Mouse (Mus musculus) CH12.LX (cell line): ENCODE results near the gene Steap3.

Source experiments
- CTCF ChIP-seq, 2 experiments: IDR thresholded peaks in 1 of 2; conservative IDR thresholded peaks in 1 of 2; 2 replicates each; pipeline ENCODE4 v1.5.1; 2011 to 2012; ENCODE audit warnings: low read depth in 2 of 2, low read length in 2 of 2, improper control_type of control experiment in 1 of 2, inconsistent platforms in 1 of 2, mild to moderate bottlenecking in 1 of 2, moderate library complexity in 1 of 2
- E2F4 ChIP-seq: IDR thresholded peaks from 2 replicates; pipeline ENCODE4 v1.6.1; 2011; ENCODE audit warnings: low read depth, low read length, improper control_type of control experiment; ENCODE audit not compliant: insufficient replicate concordance
- EP300 ChIP-seq: IDR thresholded peaks from 2 replicates; pipeline ENCODE4 v1.6.1; 2011; ENCODE audit warnings: low read length, improper control_type of control experiment
- HCFC1 ChIP-seq: IDR thresholded peaks from 2 replicates; pipeline ENCODE4 v1.6.1; 2012; ENCODE audit warnings: low read depth, mild to moderate bottlenecking, inconsistent platforms, low read length, improper control_type of control experiment
- KAT2A ChIP-seq: IDR thresholded peaks from 2 replicates; pipeline ENCODE4 v1.6.1; 2012; ENCODE audit warnings: low read length, improper control_type of control experiment, inconsistent platforms; ENCODE audit not compliant: insufficient replicate concordance
- MAZ ChIP-seq: IDR thresholded peaks from 2 replicates; pipeline ENCODE4 v1.6.1; 2012; ENCODE audit warnings: low read depth, mild to moderate bottlenecking, inconsistent platforms, low read length, improper control_type of control experiment, moderate library complexity
- MEF2A ChIP-seq: IDR thresholded peaks from 2 replicates; pipeline ENCODE4 v1.6.1; 2014; ENCODE audit warnings: low read depth, mild to moderate bottlenecking, inconsistent platforms, low read length, improper control_type of control experiment, borderline replicate concordance
- NRF1 ChIP-seq: IDR thresholded peaks from 2 replicates; pipeline ENCODE4 v1.6.1; 2014; ENCODE audit warnings: low read depth, mild to moderate bottlenecking, inconsistent platforms, low read length, improper control_type of control experiment, moderate library complexity
- SIN3A ChIP-seq: IDR thresholded peaks from 2 replicates; pipeline ENCODE4 v1.6.1; 2012; ENCODE audit warnings: low read length, improper control_type of control experiment, inconsistent platforms
- SMC3 ChIP-seq: IDR thresholded peaks from 2 replicates; pipeline ENCODE4 v1.6.1; 2011; ENCODE audit warnings: low read depth, low read length, improper control_type of control experiment
- USF1 ChIP-seq: IDR thresholded peaks from 2 replicates; pipeline ENCODE4 v1.6.1; 2014; ENCODE audit warnings: low read depth, mild to moderate bottlenecking, inconsistent platforms, low read length, improper control_type of control experiment
- ZC3H11A ChIP-seq: IDR thresholded peaks from 2 replicates; pipeline ENCODE4 v1.6.1; 2012; ENCODE audit warnings: low read depth, mild to moderate bottlenecking, inconsistent platforms, low read length, improper control_type of control experiment
- ZMIZ1 ChIP-seq: IDR thresholded peaks from 2 replicates; pipeline ENCODE4 v1.6.1; 2012; ENCODE audit warnings: low read depth, mild to moderate bottlenecking, inconsistent platforms, low read length, improper control_type of control experiment
- ZNF384 ChIP-seq: IDR thresholded peaks from 2 replicates; pipeline ENCODE4 v1.6.1; 2012; ENCODE audit warnings: low read depth, low read length, improper control_type of control experiment, inconsistent platforms

GRCm38 (mm10) chr1:120244646-120245045 lies 27.9 kb downstream of the Steap3 start:
- TF ChIP-seq CTCF (conservative IDR thresholded peaks at IDR 0.05 in 1 of 2, IDR thresholded peaks at IDR 0.05 in 1 of 2; ENCODE audit: low read depth in 2 of 2, low read length in 2 of 2) (no peak), NRF1 (no peak), E2F4 (no peak), MAZ (no peak), SMC3 (no peak), HCFC1 (no peak), ZC3H11A (no peak), USF1 (no peak), MEF2A (no peak), ZMIZ1 (no peak), EP300 (no peak), KAT2A (no peak), SIN3A (no peak), ZNF384 (no peak)
